Mouse (Mus musculus) retina, embryonic 14.5 days (tissue): ENCODE measurements at regions not wholly inside any gene's neighbourhood (a gene's known extent, or its start where the extent isn't known, plus 50 kb on each side); places are given as distances from the start of the nearest gene placed in this dataset.

Experiments used
- DNase-seq: peaks from one replicate; pipeline ENCODE4 v3.0.0-alpha.2; 2015; ENCODE audit warnings: low spot score

- no peak for DNase-seq
These were observed 56.5 kb upstream of the Phox2b start for GRCm38 (mm10) chr5:67155582-67155981.

- DNase-seq: no peak
These were observed 57.8 kb upstream of the Phox2b start for GRCm38 (mm10) chr5:67156911-67157310.

GRCm38 (mm10) chr5:67176827-67177226, 77.7 kb upstream of the Phox2b start:
- peak; percentile 19 for DNase-seq

GRCm38 (mm10) chr5:67179221-67179620, 80.1 kb upstream of the Phox2b start:
- DNase-seq: peak; percentile 67

- DNase-seq: no peak
These were observed 70.9 kb upstream of the Tmem33 start for GRCm38 (mm10) chr5:67189376-67189901.

GRCm38 (mm10) chr5:67194065-67194464, 66.3 kb upstream of the Tmem33 start:
- no peak for DNase-seq

- no peak for DNase-seq
These were observed 55.2 kb upstream of the Tmem33 start for GRCm38 (mm10) chr5:67205083-67205738.
